Mouse (Mus musculus): Measurements from ENCODE around the gene Syn2. TPM values are rescaled to one million over a fixed set of nuclear protein-coding genes. Genes with fewer than 3 reads are reported as not detected.

The Syn2 gene
- 1 to 10 TPM in 1 of 2 experiments, under 1 TPM in 1; 0.99 to 1.3 TPM for total RNA-seq (2021)
- long read RNA-seq, experiment 1, partial matches to known transcripts, result 0 of 2 reads
- long read RNA-seq, experiment 1, other reads (novel, unspliced or antisense), result 2 of 2 reads
- long read RNA-seq, experiment 2, partial matches to known transcripts, result 0 of 2 reads
- long read RNA-seq, experiment 2, other reads (novel, unspliced or antisense), result 1 of 2 reads

GRCm38 (mm10) chr6:115134501-115135331, at the start of gene Syn2:
Syn2 (plus strand) TSS chr6:115134902.
- DNase-seq, result peak; percentile 46 to 60
- intact Hi-C loops (cut with DNase I), result no loop called here

- DNase-seq, result no peak
- intact Hi-C loops (cut with DNase I), result no loop called here
Measured at GRCm38 (mm10) chr6:115085274-115085841, 49.3 kb upstream of the Syn2 start.

- DNase-seq, result no peak
- intact Hi-C loops (cut with DNase I), result no loop called here
Measured at GRCm38 (mm10) chr6:115088314-115089106, 46.2 kb upstream of the Syn2 start.

GRCm38 (mm10) chr6:115091737-115092136, 43.0 kb upstream of the Syn2 start:
- DNase-seq, result no peak
- intact Hi-C loops (cut with DNase I), result no loop called here

- intact Hi-C loops (cut with DNase I), result no loop called here
- DNase-seq, result no peak
Measured at GRCm38 (mm10) chr6:115102542-115102941, 32.2 kb upstream of the Syn2 start.

- intact Hi-C loops (cut with DNase I), result no loop called here
- DNase-seq, result no peak
Measured at GRCm38 (mm10) chr6:115111426-115111825, 23.3 kb upstream of the Syn2 start.

GRCm38 (mm10) chr6:115122181-115122580, 12.5 kb upstream of the Syn2 start:
- DNase-seq, result no peak

GRCm38 (mm10) chr6:115123262-115124201, 11.2 kb upstream of the Syn2 start:
- DNase-seq, result no peak
- intact Hi-C loops (cut with DNase I), result no loop called here

More at GRCm38 (mm10) chr6:115122181-115122580, 12.5 kb upstream of the Syn2 start:
- intact Hi-C loops (cut with DNase I), result no loop called here

- peak in 1 of 2 experiments; percentile 6 for DNase-seq
- intact Hi-C loops (cut with DNase I), result no loop called here
Measured at GRCm38 (mm10) chr6:115124675-115125357, 9.9 kb upstream of the Syn2 start.

GRCm38 (mm10) chr6:115125358-115125720, 9.4 kb upstream of the Syn2 start:
- DNase-seq, result no peak
- intact Hi-C loops (cut with DNase I), result no loop called here

GRCm38 (mm10) chr6:115126232-115126785, 8.4 kb upstream of the Syn2 start:
- no peak for DNase-seq
- intact Hi-C loops (cut with DNase I), result no loop called here

- intact Hi-C loops (cut with DNase I), result no loop called here
- DNase-seq, result no peak
Measured at GRCm38 (mm10) chr6:115126851-115127250, 7.9 kb upstream of the Syn2 start.

- intact Hi-C loops (cut with DNase I), result no loop called here
Measured at GRCm38 (mm10) chr6:115127255-115127824, 7.4 kb upstream of the Syn2 start.

GRCm38 (mm10) chr6:115135332-115135649, 589 bp downstream of the Syn2 start:
- intact Hi-C loops (cut with DNase I), result no loop called here
- DNase-seq, result no peak

More at GRCm38 (mm10) chr6:115127255-115127824, 7.4 kb upstream of the Syn2 start:
- DNase-seq, result no peak

- DNase-seq, result no peak
- intact Hi-C loops (cut with DNase I), result no loop called here
Measured at GRCm38 (mm10) chr6:115136156-115136555, 1.5 kb downstream of the Syn2 start.

GRCm38 (mm10) chr6:115141446-115141845, 6.7 kb downstream of the Syn2 start:
- DNase-seq, result no peak
- intact Hi-C loops (cut with DNase I), result no loop called here

GRCm38 (mm10) chr6:115161175-115161574, 26.5 kb downstream of the Syn2 start:
- intact Hi-C loops (cut with DNase I), result no loop called here
- no peak for DNase-seq

- intact Hi-C loops (cut with DNase I), result no loop called here
Measured at GRCm38 (mm10) chr6:115165863-115166470, 31.3 kb downstream of the Syn2 start.

More at GRCm38 (mm10) chr6:115165863-115166470, 31.3 kb downstream of the Syn2 start:
- no peak for DNase-seq
